Mouse (Mus musculus): ENCODE results near the gene Sag.

- TF ChIP-seq CTCF (IDR thresholded peaks at IDR 0.05; ENCODE audit: low read depth) (no peak), EP300 (IDR thresholded peaks at IDR 0.05; ENCODE audit: low read depth) (no peak)
These were observed 48.8 kb downstream of the Sag start for GRCm38 (mm10) chr1:87852081-87852790.
